Mouse (Mus musculus) frontal cortex, postnatal 14 days (tissue): ENCODE data around the gene Fbxo9.
"Not testable (repeated sequence)": the region's sequence is repeated elsewhere in the genome, so short reads cannot be mapped to it uniquely, and the experiment has no call there.

Experiments
- DNase-seq, 2 experiments: peaks; one replicate each; pipeline ENCODE4 v3.0.0; 2022; ENCODE audit warnings: low spot score in 2 of 2

Gene Fbxo9

GRCm38 (mm10) chr9:78108796-78109239, at the start of gene Fbxo9, which contains the start of gene Ick:
Gene Fbxo9 (minus strand): TSS chr9:78109065.
Gene Ick (plus strand): TSS chr9:78109192.
- peak; percentile 76 to 86 for DNase-seq

GRCm38 (mm10) chr9:78157221-78157620, 48.4 kb upstream of the Fbxo9 start:
- DNase-seq = no peak

GRCm38 (mm10) chr9:78154211-78154977, 45.5 kb upstream of the Fbxo9 start:
- no peak for DNase-seq

GRCm38 (mm10) chr9:78149770-78150169, 40.9 kb upstream of the Fbxo9 start:
- not testable (repeated sequence) for DNase-seq

- DNase-seq = no peak
Measured at GRCm38 (mm10) chr9:78148149-78148548, 39.3 kb upstream of the Fbxo9 start.

GRCm38 (mm10) chr9:78146627-78147026, 37.8 kb upstream of the Fbxo9 start:
- DNase-seq = no peak

- DNase-seq = peak in 1 of 2 experiments; percentile 28
Measured at GRCm38 (mm10) chr9:78146099-78146498, 37.2 kb upstream of the Fbxo9 start.

GRCm38 (mm10) chr9:78139463-78139862, 30.6 kb upstream of the Fbxo9 start:
- no peak for DNase-seq

GRCm38 (mm10) chr9:78138044-78138676, 29.3 kb upstream of the Fbxo9 start:
- DNase-seq = no peak

- DNase-seq = no peak
Measured at GRCm38 (mm10) chr9:78135658-78136057, 26.8 kb upstream of the Fbxo9 start.

- no peak for DNase-seq
Measured at GRCm38 (mm10) chr9:78126643-78127042, 17.8 kb upstream of the Fbxo9 start.

GRCm38 (mm10) chr9:78126007-78126406, 17.1 kb upstream of the Fbxo9 start:
- DNase-seq = no peak

GRCm38 (mm10) chr9:78124297-78124696, 15.4 kb upstream of the Fbxo9 start:
- DNase-seq = no peak

- no peak for DNase-seq
Measured at GRCm38 (mm10) chr9:78122939-78123712, 14.3 kb upstream of the Fbxo9 start.

GRCm38 (mm10) chr9:78121985-78122384, 13.1 kb upstream of the Fbxo9 start:
- DNase-seq = no peak

GRCm38 (mm10) chr9:78121358-78121757, 12.5 kb upstream of the Fbxo9 start:
- no peak for DNase-seq

GRCm38 (mm10) chr9:78117690-78118089, 8.8 kb upstream of the Fbxo9 start:
- DNase-seq = no peak

- DNase-seq = no peak
Measured at GRCm38 (mm10) chr9:78115746-78116145, 6.9 kb upstream of the Fbxo9 start.

GRCm38 (mm10) chr9:78113538-78113885, 4.6 kb upstream of the Fbxo9 start:
- no peak for DNase-seq

GRCm38 (mm10) chr9:78112770-78113537, 4.1 kb upstream of the Fbxo9 start:
- peak; percentile 84 to 92 for DNase-seq

- no peak for DNase-seq
Measured at GRCm38 (mm10) chr9:78111456-78111855, 2.6 kb upstream of the Fbxo9 start.

GRCm38 (mm10) chr9:78109656-78110055, 791 bp upstream of the Fbxo9 start:
- no peak for DNase-seq
